Mouse (Mus musculus): ENCODE data around the gene Rnd2.

GRCm38 (mm10) chr11:101465101-101465868 lies 486 bp downstream of the Rnd2 start:
- TF ChIP-seq CTCF (IDR thresholded peaks at IDR 0.05; ENCODE audit: control insufficient read depth, insufficient read depth, low read length) (no peak), POLR2A (IDR thresholded peaks at IDR 0.05; ENCODE audit: borderline replicate concordance, control insufficient read depth, low read depth, low read length) (no peak)

Measured in bone marrow, adult 2 months (tissue).